Mouse (Mus musculus) embryonic facial prominence, embryonic 10.5 days (tissue): Measurements from ENCODE around the gene Phactr2. TPM values are rescaled to one million over a fixed set of nuclear protein-coding genes. Genes with fewer than 3 reads are reported as not detected.

Experiments used
- DNase-seq: peaks from one replicate; pipeline ENCODE4 v3.0.0-alpha.2; 2017; ENCODE audit warnings: low spot score
- H3K27ac ChIP-seq: fragments of 300-500 bp; sonication (generic); replicated peaks from 2 replicates; pipeline ENCODE4 v1.5.1; 2016; ENCODE audit warnings: mild to moderate bottlenecking
- H3K27me3 ChIP-seq: fragments of 300-500 bp; sonication (generic); replicated peaks from 2 replicates; pipeline ENCODE4 v1.6.1; 2016; ENCODE audit warnings: low read depth, mild to moderate bottlenecking; ENCODE audit not compliant: poor library complexity, severe bottlenecking
- H3K36me3 ChIP-seq: fragments of 300-500 bp; sonication (generic); replicated peaks from 2 replicates; pipeline ENCODE4 v1.6.1; 2016; ENCODE audit warnings: mild to moderate bottlenecking, moderate library complexity
- H3K4me1 ChIP-seq: fragments of 300-500 bp; sonication (generic); 2 replicates; pipeline ENCODE4 v1.6.1; 2016
- H3K4me3 ChIP-seq: fragments of 300-500 bp; sonication (generic); 2 replicates; pipeline ENCODE4 v1.5.1; 2016; ENCODE audit warnings: mild to moderate bottlenecking, moderate library complexity
- H3K9me3 ChIP-seq: fragments of 300-500 bp; sonication (generic); 2 replicates; pipeline ENCODE4 v1.6.1; 2016; ENCODE audit warnings: mild to moderate bottlenecking
- WGBS: fragments of 180-500 bp; shearing (Covaris S2); methylation state at CpG from one replicate; pipeline ENCODE4 v1.1.7; 2016; 5-methylcytosine and 5-hydroxymethylcytosine counted together
- polyA plus RNA-seq: library from polyadenylated mRNA; unstranded; fragments of >200 nt; fragmentation: Nextera tagmentation; extraction: Ambion mirVana; gene quantifications from 2 replicates; pipeline ENCODE4 v1.2.1, GENCODE M21; 2016

Gene Phactr2
- polyA plus RNA-seq, 1 experiment from 2014 or later = 18.3 TPM

DNA sequence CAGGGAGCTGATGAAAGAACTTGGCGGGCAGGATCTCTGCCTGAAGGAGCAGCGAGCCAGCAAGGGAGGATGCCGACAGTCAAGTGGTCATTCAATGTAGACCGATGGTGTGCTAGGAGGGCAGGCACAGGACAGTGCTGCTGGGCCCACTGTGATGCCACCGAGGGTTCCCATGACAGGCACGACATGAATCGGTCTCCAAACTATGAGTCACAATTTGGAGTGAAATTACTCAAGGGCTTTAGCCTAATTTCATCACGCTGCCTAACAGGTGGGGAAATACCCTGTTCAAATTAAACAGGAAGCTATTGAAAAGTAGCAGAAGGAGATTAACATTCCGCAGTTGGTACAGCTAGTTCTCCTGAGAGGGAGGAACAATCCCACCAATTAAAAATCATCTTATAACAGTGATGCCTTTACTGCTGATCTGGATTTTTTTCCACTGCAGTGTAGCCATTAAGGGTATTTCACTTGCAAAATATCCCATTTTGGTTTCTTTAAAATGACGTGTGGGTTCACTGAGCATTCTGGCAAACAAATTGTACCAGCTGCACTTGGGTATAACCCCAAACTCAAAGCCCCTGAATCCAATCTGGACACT lies 169.5 kb downstream of the Phactr2 start:
- H3K4me3 ChIP-seq = no peak overlapping the region
- H3K4me1 ChIP-seq = peaks cover 16% of the 10 kb centered on the region; the same call in 1 of the 2 replicates
- 81% methylated on average over 10 of the region's 10 CpGs for WGBS
- no peaks in the 10 kb centered on the region for H3K36me3 ChIP-seq
- no peak overlapping the region for H3K27ac ChIP-seq
- no peak for DNase-seq
- no peaks in the 10 kb centered on the region for H3K9me3 ChIP-seq
- H3K27me3 ChIP-seq = no peaks in the 10 kb centered on the region

DNA sequence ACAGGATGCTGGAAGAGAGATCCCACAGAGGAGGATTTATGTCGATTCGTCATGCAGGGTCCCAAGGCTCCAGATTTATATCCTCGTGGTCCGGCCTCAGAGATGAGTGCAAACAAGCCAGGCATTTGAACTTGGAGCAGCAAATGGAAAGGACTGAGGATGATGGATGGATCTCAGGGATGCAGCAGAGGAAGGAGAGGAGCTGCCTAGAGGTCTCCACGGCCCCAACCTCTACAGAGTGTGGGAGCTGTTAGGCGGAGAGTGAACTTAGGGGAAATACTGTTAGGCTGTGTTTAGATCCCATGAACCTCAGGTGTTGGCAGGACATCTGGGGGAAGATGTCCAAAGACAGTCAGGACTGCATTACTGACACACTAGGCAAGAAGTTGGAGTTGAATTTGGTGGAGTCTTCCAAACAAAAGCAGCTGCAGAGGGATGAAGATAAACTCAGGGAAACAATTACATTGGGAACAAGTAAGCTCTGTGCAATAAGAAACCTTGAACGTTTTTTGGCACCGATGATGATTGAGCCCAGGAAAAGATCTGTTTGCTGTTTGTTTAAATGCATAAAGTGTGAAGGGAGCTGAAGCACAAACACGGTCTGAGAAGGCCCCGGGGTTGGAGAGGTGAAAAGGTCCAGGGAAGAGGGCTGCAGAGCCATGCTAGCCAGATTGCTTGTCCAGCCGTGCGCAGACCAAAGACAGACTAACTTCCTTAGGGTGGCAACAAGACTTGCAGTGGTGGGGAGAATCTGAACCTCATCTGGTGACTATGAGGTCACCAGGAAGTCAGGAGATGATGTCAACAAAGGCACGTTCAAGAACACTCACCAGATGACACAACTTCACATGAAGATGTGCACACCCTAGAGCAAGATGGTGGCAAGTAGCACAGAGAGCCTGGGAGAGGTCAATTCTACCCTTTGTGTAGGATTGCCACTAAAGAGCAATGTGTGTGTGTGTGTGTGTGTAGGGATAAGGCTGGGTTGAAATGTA lies 170.6 kb downstream of the Phactr2 start:
- no peak overlapping the region for H3K27ac ChIP-seq
- peaks cover 16% of the 10 kb centered on the region; the same call in 1 of the 2 replicates for H3K4me1 ChIP-seq
- no peaks in the 10 kb centered on the region for H3K9me3 ChIP-seq
- no peaks in the 10 kb centered on the region for H3K36me3 ChIP-seq
- no peak for DNase-seq
- 82% methylated on average over 13 of the region's 13 CpGs for WGBS
- no peak overlapping the region for H3K4me3 ChIP-seq
- H3K27me3 ChIP-seq = no peaks in the 10 kb centered on the region

- Histone ChIP-seq H3K36me3 (no peaks in the 10 kb centered on the region), H3K4me3 (no peak overlapping the region), H3K9me3 (no peaks in the 10 kb centered on the region), H3K27ac (no peak overlapping the region; the same call in 1 of the 2 replicates), H3K4me1 (peaks cover 16% of the 10 kb centered on the region; the same call in 1 of the 2 replicates), H3K27me3 (no peaks in the 10 kb centered on the region)
- DNase-seq = no peak
- WGBS = 90% methylated on average over 6 of the region's 6 CpGs
These were observed 173.6 kb downstream of the Phactr2 start for GRCm38 (mm10) chr10:13300601-13301000.

- no peaks in the 10 kb centered on the region for H3K9me3 ChIP-seq
- WGBS = 78% methylated on average over 6 of the region's 6 CpGs
- H3K27me3 ChIP-seq = no peaks in the 10 kb centered on the region
These were observed 174.0 kb downstream of the Phactr2 start for GRCm38 (mm10) chr10:13300196-13300595.

DNA sequence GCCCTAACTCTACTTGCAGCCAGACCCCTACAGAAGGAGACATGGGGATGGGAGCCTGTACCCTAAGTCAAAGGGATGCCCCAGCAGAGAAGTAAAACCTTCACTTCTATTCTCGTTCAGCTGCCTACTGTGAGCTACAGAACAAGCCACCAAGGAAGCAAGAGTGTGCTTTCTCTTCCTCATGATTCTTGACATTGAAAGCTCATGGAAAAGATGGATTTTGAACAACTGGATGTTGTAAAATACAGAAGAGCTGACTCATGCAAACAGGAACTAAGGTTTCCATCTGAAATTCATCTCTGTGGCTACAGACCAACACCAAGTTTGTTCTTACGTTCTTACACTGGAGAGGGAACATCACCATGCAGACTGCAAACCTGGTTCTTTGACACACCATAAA lies 179.3 kb downstream of the Phactr2 start:
- Histone ChIP-seq H3K36me3 (0 out of 2 replicates have a peak, but pooled peaks cover 3% of the 10 kb centered on the region), H3K4me1 (peaks cover 3% of the 10 kb centered on the region; the same call in 1 of the 2 replicates), H3K9me3 (no peaks in the 10 kb centered on the region), H3K4me3 (no peak overlapping the region), H3K27ac (no peak overlapping the region), H3K27me3 (no peaks in the 10 kb centered on the region)
- 83% methylated on average over 2 of the region's 2 CpGs for WGBS
- DNase-seq = no peak

More at GRCm38 (mm10) chr10:13300196-13300595, 174.0 kb downstream of the Phactr2 start:
- Histone ChIP-seq H3K27ac (no peak overlapping the region), H3K4me1 (peaks cover 16% of the 10 kb centered on the region; the same call in 1 of the 2 replicates), H3K36me3 (no peaks in the 10 kb centered on the region), H3K4me3 (no peak overlapping the region)
- DNase-seq = no peak

- Histone ChIP-seq H3K4me1 (peaks cover 6% of the 10 kb centered on the region; the same call in 1 of the 2 replicates), H3K9me3 (no peaks in the 10 kb centered on the region), H3K36me3 (peaks cover 7% of the 10 kb centered on the region), H3K27ac (no peak overlapping the region), H3K27me3 (no peaks in the 10 kb centered on the region), H3K4me3 (no peak overlapping the region)
- 65% methylated on average over 2 of the region's 2 CpGs for WGBS
- no peak for DNase-seq
These were observed 182.2 kb downstream of the Phactr2 start for GRCm38 (mm10) chr10:13292026-13292425.

DNA sequence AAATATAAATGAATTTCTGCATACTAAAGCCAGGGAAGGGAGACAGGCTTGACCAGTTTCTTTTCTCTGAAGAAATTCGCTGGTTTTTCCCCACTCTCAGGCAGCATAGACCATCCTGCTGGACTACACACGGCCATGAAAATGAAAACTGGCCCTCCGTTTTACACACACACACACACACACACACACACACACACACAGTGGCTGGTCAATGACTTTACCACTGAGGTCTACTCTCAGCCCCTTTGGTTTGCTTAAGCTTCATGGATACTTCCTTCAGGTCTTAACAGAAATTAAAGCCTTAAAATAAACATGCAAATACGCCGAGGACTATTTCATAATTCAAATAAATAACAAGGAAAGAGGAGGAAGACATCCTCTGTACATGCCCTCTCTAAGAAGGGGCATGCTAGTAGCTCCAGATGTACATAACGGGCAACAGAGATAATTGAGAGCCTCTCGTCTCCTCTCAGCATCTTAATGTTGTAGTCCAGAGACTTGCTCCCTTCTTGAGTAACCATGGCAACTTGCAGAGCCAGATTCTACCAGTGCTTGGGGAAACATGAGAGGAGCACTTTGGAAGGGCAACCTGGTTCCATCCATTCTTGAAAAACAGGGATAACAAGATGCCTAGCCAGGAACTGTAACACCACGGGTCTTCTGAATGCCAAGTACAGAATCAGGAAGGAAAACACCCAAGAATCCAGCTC lies 184.8 kb downstream of the Phactr2 start:
- Histone ChIP-seq H3K27ac (no peak overlapping the region), H3K4me1 (peaks cover 6% of the 10 kb centered on the region; the same call in 1 of the 2 replicates), H3K36me3 (peaks cover 10% of the 10 kb centered on the region), H3K4me3 (no peak overlapping the region), H3K27me3 (no peaks in the 10 kb centered on the region), H3K9me3 (no peaks in the 10 kb centered on the region)
- WGBS = 85% methylated on average over 8 of the region's 8 CpGs
- DNase-seq = no peak

DNA sequence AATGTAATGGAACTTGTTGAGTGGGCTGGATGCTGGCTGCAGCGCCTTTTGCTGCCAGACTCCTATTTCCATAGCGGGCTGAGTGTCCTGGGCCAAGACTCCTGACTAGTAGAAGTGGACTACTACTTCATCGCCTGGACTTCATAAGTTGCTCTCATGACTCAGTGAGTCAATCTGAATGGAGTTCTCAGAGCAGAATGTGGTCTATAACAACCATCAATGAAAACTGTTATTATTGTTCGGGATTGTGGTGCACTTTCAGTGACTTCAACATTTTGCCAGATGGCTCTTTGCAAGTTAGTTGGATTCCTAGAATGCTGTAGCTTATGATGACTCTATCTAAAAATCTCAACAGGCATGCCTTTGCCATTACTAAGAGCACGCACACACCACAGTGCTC lies 185.9 kb downstream of the Phactr2 start:
- no peak for DNase-seq
- WGBS = 94% methylated on average over 5 of the region's 5 CpGs

GRCm38 (mm10) chr10:13283441-13283840 lies 190.8 kb downstream of the Phactr2 start:
- Histone ChIP-seq H3K27me3 (no peaks in the 10 kb centered on the region), H3K4me3 (no peak overlapping the region), H3K4me1 (peaks cover 5% of the 10 kb centered on the region; the same call in 1 of the 2 replicates), H3K36me3 (peaks cover 12% of the 10 kb centered on the region), H3K9me3 (no peaks in the 10 kb centered on the region), H3K27ac (no peak overlapping the region)
- 52% methylated on average over 4 of the region's 4 CpGs for WGBS
- DNase-seq = no peak

More for the DNA sequence above, 185.9 kb downstream of the Phactr2 start:
- H3K4me3 ChIP-seq = no peak overlapping the region
- H3K36me3 ChIP-seq = peaks cover 10% of the 10 kb centered on the region
- H3K27me3 ChIP-seq = no peaks in the 10 kb centered on the region
- H3K4me1 ChIP-seq = peaks cover 7% of the 10 kb centered on the region; the same call in 1 of the 2 replicates
- no peak overlapping the region for H3K27ac ChIP-seq
- H3K9me3 ChIP-seq = no peaks in the 10 kb centered on the region

DNA sequence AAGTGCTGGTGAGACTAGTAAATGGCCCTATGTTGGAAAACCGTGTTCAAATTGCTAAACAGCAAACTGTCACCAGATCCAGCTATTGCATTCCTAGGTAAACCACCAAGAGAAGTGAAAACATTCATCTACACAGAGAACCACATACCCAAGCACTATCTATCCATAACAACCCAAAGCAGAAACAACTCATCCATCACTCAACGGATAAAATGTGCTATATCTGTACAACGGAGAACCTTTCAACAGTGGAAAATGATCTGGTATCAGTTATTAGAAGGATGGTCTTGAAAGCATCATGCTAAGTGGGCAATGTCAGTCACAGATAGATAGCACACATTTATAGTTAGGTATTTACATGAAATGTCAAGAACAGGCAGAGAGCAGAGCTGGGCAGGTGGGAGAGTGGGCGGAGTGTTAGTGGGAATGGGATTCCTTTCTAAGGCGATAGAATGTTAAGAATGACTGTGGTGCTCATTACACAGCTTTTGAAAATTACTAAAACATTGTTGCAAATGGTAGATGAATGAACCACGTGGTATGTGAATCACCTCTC lies 193.8 kb downstream of the Phactr2 start:
- H3K4me3 ChIP-seq = no peak overlapping the region
- H3K9me3 ChIP-seq = no peaks in the 10 kb centered on the region
- H3K27ac ChIP-seq = no peak overlapping the region
- no peak for DNase-seq
- no peaks in the 10 kb centered on the region for H3K27me3 ChIP-seq
- 82% methylated on average over 6 of the region's 6 CpGs for WGBS
- H3K36me3 ChIP-seq = peaks cover 5% of the 10 kb centered on the region; the same call in 1 of the 2 replicates
- peaks cover 5% of the 10 kb centered on the region; the same call in 1 of the 2 replicates for H3K4me1 ChIP-seq

DNA sequence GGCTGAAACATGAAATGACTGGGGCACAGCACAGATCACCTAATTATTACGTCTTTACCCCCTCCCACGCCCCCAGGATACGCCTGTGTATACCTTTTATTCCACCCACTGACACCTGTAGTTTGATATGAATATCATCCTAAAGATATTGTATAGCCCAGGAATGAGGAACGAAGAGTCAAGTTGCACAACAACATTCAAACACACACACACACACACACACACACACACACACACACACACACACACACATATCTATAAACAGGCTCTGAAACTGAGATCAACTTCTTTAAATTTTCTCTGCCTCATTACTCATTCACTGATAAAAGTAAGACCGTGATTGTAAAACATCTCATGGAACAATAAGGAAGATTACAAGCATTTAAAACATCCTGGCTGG lies 197.9 kb downstream of the Phactr2 start:
- Histone ChIP-seq H3K9me3 (no peaks in the 10 kb centered on the region), H3K27me3 (no peaks in the 10 kb centered on the region)

GRCm38 (mm10) chr10:13275152-13275551 lies 199.1 kb downstream of the Phactr2 start:
- WGBS = 88% methylated on average over 6 of the region's 6 CpGs
- Histone ChIP-seq H3K9me3 (no peaks in the 10 kb centered on the region), H3K4me3 (no peak overlapping the region), H3K27me3 (no peaks in the 10 kb centered on the region), H3K27ac (no peak overlapping the region), H3K36me3 (peaks cover 5% of the 10 kb centered on the region; the same call in 1 of the 2 replicates), H3K4me1 (no peaks in the 10 kb centered on the region)
- DNase-seq = no peak

More for the DNA sequence above, 197.9 kb downstream of the Phactr2 start:
- Histone ChIP-seq H3K27ac (no peak overlapping the region), H3K4me1 (no peaks in the 10 kb centered on the region), H3K4me3 (no peak overlapping the region), H3K36me3 (peaks cover 5% of the 10 kb centered on the region; the same call in 1 of the 2 replicates)
- no peak for DNase-seq
- WGBS = 86% methylated on average over 5 of the region's 5 CpGs
